Comparison of ENCODE assay signal across 8 mouse cellular contexts in the genomic region with DNA sequence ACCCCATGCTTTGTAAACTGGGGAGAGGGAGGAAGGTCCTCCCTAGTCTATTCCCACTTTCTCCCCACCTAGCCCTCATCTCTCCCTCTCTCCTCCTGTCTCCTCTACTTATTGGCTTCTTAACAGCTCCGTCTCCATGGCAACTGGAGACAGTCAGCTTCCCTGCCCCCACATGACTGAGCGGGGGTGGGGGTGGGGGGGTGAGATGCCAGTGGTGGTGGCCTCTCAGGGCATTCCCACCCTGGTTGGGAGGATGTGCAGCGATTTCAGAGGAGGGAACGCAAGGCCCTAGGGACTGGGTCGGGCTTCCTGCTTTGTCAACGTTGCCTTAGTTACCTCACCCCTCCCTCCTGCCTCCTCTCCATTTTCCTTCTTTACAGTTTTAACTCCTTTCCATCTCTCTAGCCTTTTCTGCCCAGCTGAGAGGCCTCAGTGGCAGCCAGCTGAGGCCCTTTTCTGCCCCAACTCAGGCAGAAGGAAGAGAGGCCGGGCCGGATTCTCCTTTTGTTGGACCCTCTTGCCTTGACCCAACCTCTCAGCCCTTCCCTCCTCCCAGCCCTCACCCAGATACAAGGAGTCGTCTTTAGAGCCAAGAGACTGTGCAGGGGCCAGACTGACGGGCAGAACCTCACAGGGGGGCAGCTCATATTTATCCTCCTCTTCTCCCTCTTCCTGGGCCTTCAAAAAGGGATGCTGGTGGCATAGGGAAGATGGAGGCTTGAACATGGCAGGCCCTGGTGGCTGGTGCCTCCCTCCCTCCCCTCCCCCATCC. TPM values are rescaled to one million over a fixed set of nuclear protein-coding genes. Genes with fewer than 3 reads are reported as not detected.
DNase-seq lines count a peak whose midpoint lies in the region; ATAC-seq lines count a peak whose summit lies in the region.

No protein-coding gene starts in this region.

- H3K9ac ChIP-seq in midbrain, embryonic 16.5 days (ENCODE audit: low read depth, low read length): peak overlapping the region; percentile 50

- H3K4me2 ChIP-seq in midbrain, embryonic 16.5 days (ENCODE audit: low read length): peak overlapping the region; percentile 55

- ATAC-seq in frontal cortex, adult (ENCODE audit: low TSS enrichment): peak; percentile 74
- ATAC-seq in midbrain, embryonic 16.5 days: peak; percentile 91
- no peak for ATAC-seq in monocyte, adult 5-6 weeks (replicated peaks; ENCODE audit: insufficient number of reproducible peaks, low FRiP score, low TSS enrichment, poor library complexity, severe bottlenecking)

- WGBS in heart, embryonic 10.5 days: 20% methylated on average over 10 of the region's 10 CpGs
- 1% methylated on average over 10 of the region's 10 CpGs for WGBS in midbrain, embryonic 16.5 days

- H3K4me1 ChIP-seq in heart, embryonic 10.5 days: peaks cover 20% of the 10 kb centered on the region
- peaks cover 29% of the 10 kb centered on the region for H3K4me1 ChIP-seq in midbrain, embryonic 16.5 days (ENCODE audit: control insufficient read depth, insufficient read depth, low read length)

- H3K36me3 ChIP-seq in heart, embryonic 10.5 days: no peaks in the 10 kb centered on the region
- no peaks in the 10 kb centered on the region for H3K36me3 ChIP-seq in midbrain, embryonic 16.5 days (ENCODE audit: control insufficient read depth, insufficient read depth, low read length)

- 0 out of 2 replicates have a peak overlapping the region, but pooled peaks have one; percentile 16 for H3K4me3 ChIP-seq in heart, embryonic 10.5 days
- H3K4me3 ChIP-seq in midbrain, embryonic 16.5 days (ENCODE audit: low read depth, low read length): peak overlapping the region; percentile 11; the same call in 1 of the 2 replicates

- no peaks in the 10 kb centered on the region for H3K27me3 ChIP-seq in heart, embryonic 10.5 days (ENCODE audit: insufficient read depth, poor library complexity, severe bottlenecking)
- H3K27me3 ChIP-seq in midbrain, embryonic 16.5 days (ENCODE audit: control insufficient read depth, insufficient read depth, low read depth, low read length): no peaks in the 10 kb centered on the region

- H3K27ac ChIP-seq in heart, embryonic 10.5 days: peak overlapping the region; percentile 74
- H3K27ac ChIP-seq in midbrain, embryonic 16.5 days (ENCODE audit: low read length): peak overlapping the region; percentile 95

- no peaks in the 10 kb centered on the region for H3K9me3 ChIP-seq in heart, embryonic 10.5 days
- H3K9me3 ChIP-seq in midbrain, embryonic 16.5 days (replicated peaks; ENCODE audit: control insufficient read depth, low read length, poor library complexity, severe bottlenecking): no peaks in the 10 kb centered on the region

- no peak for DNase-seq in frontal cortex, postnatal 14 days (ENCODE audit: low spot score in 2 of 2)
- peak; percentile 44 for DNase-seq in embryo, embryonic 11.5 days (ENCODE audit: low read depth, low spot score)
- DNase-seq in heart, embryonic 10.5 days (ENCODE audit: low spot score): peak; percentile 82
- peak; percentile 57 to 63 for DNase-seq in kidney, postnatal 36 days
- no peak for DNase-seq in cerebellum, adult 8-10 months

RNA-seq across cellular contexts. Expression of gene Sh2d6, which starts 1.4 kb away (rescaled TPM):
- polyA plus RNA-seq in heart, embryonic 10.5 days (2016; fragmentation: Nextera tagmentation; extraction: Ambion mirVana): 0.15 TPM in 1 of 2 replicates, not detected in the other
- 0.65 and 0.84 TPM in 2 replicates for polyA plus RNA-seq in midbrain, embryonic 16.5 days (2015; fragmentation: Nextera tagmentation; extraction: Ambion mirVana)
- 0.75 TPM in 1 of 3 replicates, not detected in the others for total RNA-seq in monocyte, adult 5-6 weeks (2017)

RNA-seq across cellular contexts. Expression of gene Capg, which starts 24.1 kb away (rescaled TPM):
- 23.2 and 23.8 TPM in 2 replicates for polyA plus RNA-seq in heart, embryonic 10.5 days (2016; fragmentation: Nextera tagmentation; extraction: Ambion mirVana)
- polyA plus RNA-seq in midbrain, embryonic 16.5 days (2015; fragmentation: Nextera tagmentation; extraction: Ambion mirVana): 5.9 and 6.8 TPM in 2 replicates
- total RNA-seq in monocyte, adult 5-6 weeks (2017): 54.4 to 71.6 TPM (median 54.8 TPM) in 3 replicates

Comparison
In these comparisons a context has a peak if more than half of its experiments do, and no peak if none do; other contexts are left out.
1. DNase-seq: peak in embryo, embryonic 11.5 days (single experiment), heart, embryonic 10.5 days (single experiment) and kidney, postnatal 36 days (2 of 2); none in frontal cortex, postnatal 14 days (0 of 2) and cerebellum, adult 8-10 months (single experiment).